13 mouse cellular contexts compared by ENCODE assay signal in genomic region chr8:91118131-91118530, GRCm38 (mm10). TPM values are rescaled to one million over a fixed set of nuclear protein-coding genes. Genes with fewer than 3 reads are reported as not detected.
DNase-seq lines count a peak whose midpoint lies in the region; ATAC-seq and TF ChIP-seq lines count a peak whose summit lies in the region.
"Had no signal": no experiment of that assay in that cellular context is flagged by ENCODE, and none has a peak within 500 bp of the region (broad histone marks: within the 10 kb centered on the region; RNA-seq: fewer than 3 reads in every experiment).

No protein-coding gene starts in this region.

- H3K27ac ChIP-seq in kidney, adult 2 months (ENCODE audit: insufficient read depth, low read depth, low read length) = no peak overlapping the region
- H3K27ac ChIP-seq in CH12.LX (ENCODE audit: insufficient read depth, low read depth) = no peak overlapping the region
- H3K27ac ChIP-seq: embryonic facial prominence, embryonic 12.5 days; kidney, embryonic 15.5 days had no signal

- H3K9ac ChIP-seq in CH12.LX (ENCODE audit: insufficient read depth, low read depth) = no peak overlapping the region
- H3K9ac ChIP-seq: embryonic facial prominence, embryonic 12.5 days; kidney, embryonic 15.5 days had no signal

- H3K36me3 ChIP-seq in kidney, adult 2 months (ENCODE audit: control insufficient read depth, insufficient read depth, low read length) = peaks cover 17% of the 10 kb centered on the region
- H3K36me3 ChIP-seq in CH12.LX (replicated peaks in 1 of 2; ENCODE audit: control insufficient read depth in 1 of 2, insufficient read depth in 1 of 2, low read length in 1 of 2) = peaks cover 73 to 96% of the 10 kb centered on the region in 2 experiments

- WGBS in kidney, adult 2 months = 55% methylated on average over 3 of the region's 3 CpGs

- no peak overlapping the region for H3K4me2 ChIP-seq in CH12.LX (ENCODE audit: insufficient read depth, low read depth, poor library complexity, severe bottlenecking)
- H3K4me2 ChIP-seq: embryonic facial prominence, embryonic 12.5 days; kidney, embryonic 15.5 days had no signal

- peak; percentile 64 for TF ChIP-seq CTCF in kidney, adult 2 months (conservative IDR thresholded peaks at IDR 0.05; ENCODE audit: insufficient read depth, insufficient read length, low read depth, low read length)
- peak; percentile 32 to 63; a peak in 2 of 4 replicates for TF ChIP-seq CTCF in CH12.LX (conservative IDR thresholded peaks at IDR 0.05 in 1 of 2, IDR thresholded peaks at IDR 0.05 in 1 of 2; ENCODE audit: low read depth in 2 of 2, low read length in 2 of 2)

- H3K4me3 ChIP-seq in kidney, adult 2 months (ENCODE audit: insufficient read depth, low read depth, low read length) = no peak overlapping the region
- H3K4me3 ChIP-seq in CH12.LX (replicated peaks in 1 of 3; ENCODE audit: low read depth in 2 of 3, low read length in 2 of 3, poor library complexity in 1 of 3) = no peak overlapping the region
- H3K4me3 ChIP-seq: embryonic facial prominence, embryonic 12.5 days; kidney, embryonic 15.5 days; myocyte had no signal

- DNase-seq in kidney, adult 2 months = no peak
- no peak for DNase-seq in kidney, postnatal 4 days
- peak; percentile 54 for DNase-seq in 3T3-L1 (ENCODE audit: low read depth, low spot score)
- DNase-seq in CH12.LX (ENCODE audit: extremely low read depth) = peak; percentile 42
- peak; percentile 22 for DNase-seq in embryo, embryonic 11 days
- DNase-seq in urinary bladder, adult 2 months (ENCODE audit: low spot score) = no peak
- no peak for DNase-seq in gastrocnemius, postnatal 4 days (ENCODE audit: low spot score in 2 of 2)
- DNase-seq: gastrocnemius, postnatal 36 days had no signal

- no peak; the same call in none of the 2 replicates for TF ChIP-seq RAD21 in CH12.LX (IDR thresholded peaks at IDR 0.05; ENCODE audit: low read depth, low read length)

- dilution Hi-C loops in CH12.LX (cut with MboI; ENCODE audit: extremely low pct_ligation_motif_present, extremely low pct_unique_long_range_greater_than_20kb, low sequenced_read_pairs) = no loop called here

- no peaks in the 10 kb centered on the region; the same call in 1 of the 2 replicates for H3K79me2 ChIP-seq in CH12.LX (replicated peaks; ENCODE audit: control insufficient read depth, extremely low read depth, insufficient read depth, poor library complexity, severe bottlenecking)

- H3K4me1 ChIP-seq in kidney, adult 2 months (ENCODE audit: control insufficient read depth, insufficient read depth, low read length) = peaks cover 13% of the 10 kb centered on the region
- H3K4me1 ChIP-seq in CH12.LX (ENCODE audit: control insufficient read depth in 1 of 2, insufficient read depth in 2 of 2) = no peaks in the 10 kb centered on the region
- H3K4me1 ChIP-seq: embryonic facial prominence, embryonic 12.5 days; kidney, embryonic 15.5 days had no signal

- H3K9me3 ChIP-seq in CH12.LX (replicated peaks; ENCODE audit: low read length) = no peaks in the 10 kb centered on the region
- H3K9me3 ChIP-seq: embryonic facial prominence, embryonic 12.5 days; kidney, embryonic 15.5 days had no signal

- ATAC-seq in erythroblast, adult 5-6 weeks (replicated peaks; ENCODE audit: low FRiP score, poor library complexity, severe bottlenecking) = no peak
- ATAC-seq: activated CD4-positive, CD25-positive, alpha-beta regulatory T cell, adult 4 months had no signal

- in situ Hi-C loops in CH12.LX (cut with MboI; ENCODE audit: low pct_ligation_motif_present, low pct_unique_long_range_greater_than_20kb, low sequenced_read_pairs) = no loop called here

- TF ChIP-seq POLR2A in kidney, adult 2 months (IDR thresholded peaks at IDR 0.05; ENCODE audit: low read depth, low read length) = no peak
- no peak for TF ChIP-seq POLR2A in CH12.LX (IDR thresholded peaks at IDR 0.05; ENCODE audit: low read depth, low read length)

- TF ChIP-seq EP300 in CH12.LX (IDR thresholded peaks at IDR 0.05; ENCODE audit: low read length) = no peak

- no peaks in the 10 kb centered on the region for H3K27me3 ChIP-seq in kidney, adult 2 months (replicated peaks; ENCODE audit: control insufficient read depth, insufficient read depth, low read length)
- H3K27me3 ChIP-seq in CH12.LX (replicated peaks) = no peaks in the 10 kb centered on the region
- H3K27me3 ChIP-seq: embryonic facial prominence, embryonic 12.5 days; kidney, embryonic 15.5 days had no signal

TF ChIP-seq in CH12.LX, 34 proteins besides CTCF, POLR2A, EP300 and RAD21:
- TF ChIP-seq ETS1 (conservative IDR thresholded peaks at IDR 0.05; ENCODE audit: low read depth, low read length) (no peak), SMC3 (IDR thresholded peaks at IDR 0.05; ENCODE audit: low read depth, low read length) (peak; percentile 48)

RNA-seq across cellular contexts. Expression of gene Rbl2, which starts 48.3 kb away (rescaled TPM):
- polyA plus RNA-seq in kidney, adult 2 months (2012; rRNA removed) = 38.1 and 38.6 TPM in 2 replicates
- total RNA-seq in CH12.LX (2012; rRNA removed) (17.2 and 19.0 TPM in 2 replicates), CH12.LX (2014; rRNA removed) (19.2 and 20.4 TPM in 2 replicates)
- polyA plus RNA-seq in CH12.LX (2012; ENCODE audit: insufficient read length, low read depth) = 17.0 and 21.9 TPM in 2 replicates
- polyA plus RNA-seq in urinary bladder, adult 2 months (2012; rRNA removed) = 29.3 and 33.2 TPM in 2 replicates
- 19.4 and 25.3 TPM in 2 replicates for total RNA-seq in erythroblast, adult 5-6 weeks (2015; ENCODE audit: low replicate concordance)
- 26.7 and 34.3 TPM in 2 replicates for total RNA-seq in erythroblast, adult 5-6 weeks (2017; ENCODE audit: low replicate concordance)
- 10 to 100 TPM; 17.2 to 22.2 TPM for total RNA-seq in gastrocnemius, postnatal 4 days (2021)

Comparison
In these comparisons a context has a peak if more than half of its experiments do, and no peak if none do; other contexts are left out.
1. DNase-seq: peak in 3T3-L1 (single experiment), CH12.LX (single experiment) and embryo, embryonic 11 days (single experiment); none in kidney, adult 2 months (single experiment), kidney, postnatal 4 days (0 of 2), urinary bladder, adult 2 months (single experiment) and gastrocnemius, postnatal 4 days (0 of 2).